Mouse (Mus musculus) MEL (cell line): ENCODE measurements around the gene Magi2.

ENCODE experiments used
- CTCF ChIP-seq, 3 experiments: IDR thresholded peaks in 2 of 3; conservative IDR thresholded peaks in 1 of 3; 2 replicates each; pipeline ENCODE4 v1.5.1; 2011 to 2012; ENCODE audit warnings: low read length in 3 of 3, low read depth in 2 of 3, mild to moderate bottlenecking in 2 of 3, improper control_type of control experiment in 1 of 3, inconsistent platforms in 1 of 3, mixed read lengths in 1 of 3, moderate library complexity in 1 of 3; ENCODE audit not compliant: control insufficient read depth in 1 of 3, insufficient read depth in 1 of 3, poor library complexity in 1 of 3, severe bottlenecking in 1 of 3
- EP300 ChIP-seq, 2 experiments: IDR thresholded peaks; 2 replicates each; pipeline ENCODE4 v1.6.1; 2011; ENCODE audit warnings: improper control_type of control experiment in 2 of 2, low read length in 2 of 2, low read depth in 1 of 2, mild to moderate bottlenecking in 1 of 2
- MAFK ChIP-seq: IDR thresholded peaks from 2 replicates; pipeline ENCODE4 v1.6.1; 2011; ENCODE audit warnings: low read depth, mild to moderate bottlenecking, low read length, improper control_type of control experiment, borderline replicate concordance
- MEF2A ChIP-seq: IDR thresholded peaks from 2 replicates; pipeline ENCODE4 v1.6.1; 2014; ENCODE audit warnings: low read depth, mild to moderate bottlenecking, inconsistent platforms, low read length, improper control_type of control experiment; ENCODE audit not compliant: poor library complexity, insufficient replicate concordance, severe bottlenecking; ENCODE audit errors: extremely low read depth
- NELFE ChIP-seq: IDR thresholded peaks from 2 replicates; pipeline ENCODE4 v1.6.1; 2011; ENCODE audit warnings: low read depth, low read length, improper control_type of control experiment
- NRF1 ChIP-seq: IDR thresholded peaks from 2 replicates; pipeline ENCODE4 v1.6.1; 2014; ENCODE audit warnings: low read depth, mild to moderate bottlenecking, inconsistent platforms, low read length, improper control_type of control experiment, moderate library complexity; ENCODE audit not compliant: poor library complexity, insufficient read depth, severe bottlenecking
- TCF12 ChIP-seq: IDR thresholded peaks from 2 replicates; pipeline ENCODE4 v1.6.1; 2014; ENCODE audit warnings: low read depth, mild to moderate bottlenecking, inconsistent platforms, low read length, improper control_type of control experiment, moderate library complexity

- no peak for TF ChIP-seq EP300 (IDR thresholded peaks at IDR 0.05; ENCODE audit: low read depth in 1 of 2, low read length in 2 of 2)
- no peak for TF ChIP-seq CTCF (IDR thresholded peaks at IDR 0.05 in 2 of 3, conservative IDR thresholded peaks at IDR 0.05 in 1 of 3; ENCODE audit: control insufficient read depth in 1 of 3, insufficient read depth in 1 of 3, low read depth in 2 of 3, low read length in 3 of 3, poor library complexity in 1 of 3, severe bottlenecking in 1 of 3)
- TF ChIP-seq NELFE: no peak
- TF ChIP-seq TCF12: no peak
- no peak for TF ChIP-seq MAFK
- no peak for TF ChIP-seq NRF1
- no peak for TF ChIP-seq MEF2A
Observed at GRCm38 (mm10) chr5:19787522-19788144, 560.8 kb downstream of the Magi2 start.
